Mouse (Mus musculus): ENCODE measurements around the gene Sash1. TPM values are rescaled to one million over a fixed set of nuclear protein-coding genes. Genes with fewer than 3 reads are reported as not detected.
"Not testable (repeated sequence)": the region's sequence is repeated elsewhere in the genome, so short reads cannot be mapped to it uniquely, and the experiment has no call there.

Sash1 gene
- total RNA-seq, 2 experiments from 2014 or later: 76.8 to 79.4 TPM

DNA sequence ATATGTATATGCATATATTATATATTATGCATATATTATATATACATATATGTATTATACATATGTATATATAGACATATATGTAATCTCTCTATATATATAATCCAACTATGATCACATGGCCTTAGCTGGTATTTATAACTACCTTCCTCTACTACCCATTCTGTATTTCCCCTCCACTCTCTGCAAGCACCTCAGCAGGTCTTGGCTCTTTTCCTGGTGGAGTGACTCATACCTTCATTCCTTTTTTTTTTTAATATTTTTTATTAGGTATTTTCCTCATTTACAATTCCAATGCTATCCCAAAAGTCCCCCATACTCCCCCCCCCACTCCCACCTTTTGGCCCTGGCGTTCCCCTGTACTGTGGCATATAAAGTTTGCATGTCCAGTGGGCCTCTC is 189.2 kb downstream of the Sash1 start:
- not testable (repeated sequence) for DNase-seq (ENCODE audit: extremely low spot score in 1 of 2, low spot score in 1 of 2)

DNA sequence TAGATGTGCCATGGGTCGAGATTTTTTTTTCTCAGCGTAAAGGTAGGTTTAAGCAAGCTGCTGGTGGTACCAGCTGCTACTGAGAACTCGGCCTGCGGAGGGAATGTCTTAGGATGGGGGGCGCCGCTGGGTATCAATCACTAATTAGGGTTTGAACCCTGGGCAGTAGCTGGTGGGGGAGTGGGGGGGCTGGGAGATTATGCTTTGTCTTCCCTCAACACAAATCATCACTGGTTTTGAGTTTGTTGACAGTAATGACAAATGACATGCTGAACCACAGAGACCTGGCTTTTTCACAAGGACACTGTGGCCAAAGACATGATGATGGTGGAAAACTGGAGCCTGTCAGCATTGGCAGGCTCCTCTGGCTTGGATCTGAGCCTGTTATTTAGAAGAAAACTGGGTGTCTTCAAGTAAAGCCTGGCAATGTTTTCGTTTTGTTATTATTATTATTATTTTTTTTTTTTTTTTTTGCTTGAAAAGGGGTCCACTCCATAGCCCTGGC is 191.8 kb downstream of the Sash1 start:
- no peak for DNase-seq (ENCODE audit: extremely low spot score in 1 of 2, low spot score in 1 of 2)

DNA sequence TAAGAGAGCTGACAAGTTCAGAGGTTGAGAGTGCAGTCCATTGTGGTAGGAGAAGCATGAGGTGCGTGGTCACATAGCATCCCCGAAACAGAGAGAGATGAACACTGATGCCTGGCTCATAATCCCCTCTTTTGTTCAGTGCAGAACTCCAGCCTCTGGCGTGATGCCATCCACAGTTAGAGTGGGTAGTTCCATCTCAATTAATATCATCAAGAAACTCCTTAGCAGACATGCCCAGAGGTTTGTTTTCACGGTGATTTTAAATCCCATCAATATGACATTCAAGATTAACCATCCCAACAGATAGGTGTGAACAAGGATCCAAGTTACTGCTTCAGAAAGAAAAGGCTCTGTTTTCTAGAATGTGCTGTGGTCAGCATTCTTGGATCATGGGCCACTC is 192.3 kb downstream of the Sash1 start:
- no peak for DNase-seq (ENCODE audit: extremely low spot score in 1 of 2, low spot score in 1 of 2)

DNA sequence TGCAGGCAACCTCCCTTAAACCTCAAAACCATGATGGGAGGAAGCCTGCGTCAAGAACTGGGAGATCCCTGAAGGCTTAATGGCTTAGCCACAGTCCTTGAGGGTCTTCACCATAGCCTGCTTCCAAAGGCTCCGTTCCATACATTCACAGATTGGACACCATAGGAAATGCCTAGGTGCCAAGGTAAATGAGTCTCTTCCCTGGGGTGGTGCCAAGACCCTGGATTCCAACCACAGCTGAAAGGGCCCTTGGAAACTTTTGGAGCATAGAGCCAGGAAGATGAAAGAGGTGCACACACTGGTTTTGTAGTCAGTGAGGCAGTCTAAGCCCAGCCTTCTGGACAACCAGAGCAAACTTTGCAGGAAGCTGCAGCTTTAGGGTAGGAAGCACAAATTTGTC is 193.3 kb downstream of the Sash1 start:
- no peak for DNase-seq (ENCODE audit: extremely low spot score in 1 of 2, low spot score in 1 of 2)

DNA sequence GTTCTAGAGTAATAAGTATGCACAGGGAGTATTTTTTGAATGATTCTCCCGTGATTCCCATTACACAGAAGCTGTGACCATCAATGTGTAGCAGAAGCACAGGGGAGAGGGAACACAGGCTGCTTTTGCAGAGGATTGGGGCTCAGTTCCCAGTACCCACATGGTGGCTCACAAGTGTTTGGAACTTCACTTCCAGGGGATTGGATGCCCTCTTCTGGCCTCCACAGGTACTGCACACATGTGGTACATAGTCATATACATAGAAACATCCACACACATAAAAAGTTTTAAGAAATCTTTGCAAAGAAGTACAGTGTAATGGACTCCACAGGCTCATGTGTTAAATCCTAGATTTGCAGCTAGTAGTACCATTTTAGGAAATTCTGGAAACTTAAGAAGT is 199.7 kb downstream of the Sash1 start:
- DNase-seq (ENCODE audit: extremely low spot score in 1 of 2, low spot score in 1 of 2): no peak

DNA sequence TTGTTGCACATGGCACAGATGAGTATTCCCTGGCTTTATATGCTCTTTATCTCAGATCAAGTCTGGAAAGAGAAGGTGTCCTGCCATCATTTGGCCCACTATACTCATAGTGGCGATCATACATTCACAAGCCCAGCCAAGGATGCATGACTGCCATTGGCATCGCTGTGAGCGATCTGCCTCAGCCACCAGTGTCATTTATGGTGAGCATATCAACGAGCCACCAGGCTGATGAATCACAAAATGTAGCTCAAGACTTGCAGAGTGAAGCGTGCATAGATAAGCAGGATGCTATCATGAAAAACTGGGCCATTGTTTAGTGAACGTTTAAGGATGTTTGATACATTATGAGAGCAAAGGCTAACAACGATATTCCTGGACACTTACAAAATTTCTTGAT is 200.6 kb downstream of the Sash1 start:
- no peak for DNase-seq (ENCODE audit: extremely low spot score in 1 of 2, low spot score in 1 of 2)

DNA sequence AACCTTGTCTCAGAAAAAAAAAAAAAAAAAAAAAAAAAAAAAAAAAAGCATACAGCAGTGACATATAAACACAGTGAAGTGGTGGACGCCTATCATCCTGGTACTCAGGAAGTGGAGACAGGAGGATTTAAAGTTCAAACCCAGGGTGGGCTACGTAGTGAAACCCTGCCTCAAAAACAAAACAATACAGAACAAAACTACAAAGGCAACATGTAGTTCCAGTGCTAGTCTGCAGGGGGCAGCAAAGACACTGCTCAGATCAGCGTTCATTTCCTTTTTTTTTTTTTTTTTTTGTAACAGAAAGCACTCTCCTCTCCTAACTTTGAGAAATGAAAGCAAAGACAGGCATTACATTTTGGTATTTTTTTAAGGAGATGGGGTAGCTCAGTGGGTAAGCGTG is 203.0 kb downstream of the Sash1 start:
- DNase-seq (ENCODE audit: extremely low spot score in 1 of 2, low spot score in 1 of 2): peak; percentile 35 to 79

DNA sequence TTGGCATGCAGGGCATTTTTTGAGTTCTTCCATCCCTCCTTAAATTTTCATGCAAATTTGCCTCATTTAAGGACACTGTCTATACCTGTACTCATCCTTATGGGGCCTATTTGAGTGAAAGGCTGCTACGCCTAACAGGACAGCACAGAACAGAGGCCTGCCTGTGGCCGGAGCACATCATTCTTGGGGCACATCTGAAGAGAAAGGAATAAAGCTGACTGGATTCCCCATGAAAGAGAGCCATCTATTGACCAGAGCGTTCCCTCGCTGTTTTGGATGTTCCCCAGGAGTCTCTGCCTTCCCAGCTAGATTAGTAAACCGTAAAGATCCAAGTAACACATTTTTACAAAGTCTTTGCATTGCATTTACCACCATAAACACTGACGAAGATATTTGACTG is 203.5 kb downstream of the Sash1 start:
- DNase-seq (ENCODE audit: extremely low spot score in 1 of 2, low spot score in 1 of 2): no peak

DNA sequence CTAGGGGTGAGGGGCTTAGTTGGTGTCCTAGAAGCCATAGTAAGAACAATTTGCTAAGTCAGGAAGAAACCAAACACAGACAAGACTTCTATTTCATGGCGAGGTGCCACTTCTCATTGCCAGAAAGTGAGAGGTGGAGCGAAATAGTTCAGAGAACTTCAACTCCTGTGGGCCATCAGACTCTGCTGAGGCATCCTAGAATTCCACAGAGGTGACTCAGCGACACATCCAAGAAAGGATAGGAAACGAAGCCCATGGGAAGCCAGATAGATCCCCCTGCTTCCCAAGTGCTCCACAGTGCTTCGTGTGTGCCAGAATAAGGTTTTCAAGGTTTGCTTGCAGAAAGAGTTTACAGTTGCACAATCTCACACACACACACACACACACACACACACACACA is 209.1 kb downstream of the Sash1 start:
- no peak for DNase-seq (ENCODE audit: extremely low spot score in 1 of 2, low spot score in 1 of 2)

Measured in layer of hippocampus, postnatal 25 days (tissue).